Mouse (Mus musculus) left cerebral cortex, adult 8-10 months (tissue): ENCODE results near the gene Gm5538. TPM values are rescaled to one million over a fixed set of nuclear protein-coding genes. Genes with fewer than 3 reads are reported as not detected.

Source experiments
- DNase-seq, 2 experiments: peaks; one replicate each; pipeline ENCODE4 v3.0.0; 2022; ENCODE audit warnings: low spot score in 2 of 2
- total RNA-seq, 4 experiments: library from RNA; stranded (reverse); gene quantifications; 2 replicates each; pipeline ENCODE4 v1.2.4; 2022

The Gm5538 gene
- not detected for total RNA-seq

GRCm38 (mm10) chr3:59729490-59729889 lies at the start of gene Gm5538:
Gene Gm5538, plus strand, starts transcription at chr3:59729790.
- no peak for DNase-seq

DNA sequence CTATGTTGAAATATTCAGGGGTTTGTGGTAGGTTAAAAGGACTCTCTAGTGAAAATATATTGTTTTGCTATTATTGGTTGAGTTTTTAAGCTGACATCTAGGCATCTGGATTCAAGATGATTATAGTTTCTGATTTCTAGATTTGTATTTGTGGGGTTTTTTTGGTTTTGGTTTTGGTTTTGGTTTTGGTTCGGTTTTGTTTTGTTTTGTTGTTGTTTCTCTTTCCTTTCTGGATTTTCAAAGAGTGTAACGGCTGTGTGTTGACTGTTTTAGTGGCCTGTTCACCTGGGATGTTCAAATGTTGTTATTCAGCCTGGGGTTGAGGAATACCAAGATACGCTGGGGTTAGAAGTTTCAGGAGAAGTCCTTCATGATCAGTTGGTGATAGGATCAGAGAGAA lies 32.2 kb upstream of the Gm5538 start:
- DNase-seq, result no peak

DNA sequence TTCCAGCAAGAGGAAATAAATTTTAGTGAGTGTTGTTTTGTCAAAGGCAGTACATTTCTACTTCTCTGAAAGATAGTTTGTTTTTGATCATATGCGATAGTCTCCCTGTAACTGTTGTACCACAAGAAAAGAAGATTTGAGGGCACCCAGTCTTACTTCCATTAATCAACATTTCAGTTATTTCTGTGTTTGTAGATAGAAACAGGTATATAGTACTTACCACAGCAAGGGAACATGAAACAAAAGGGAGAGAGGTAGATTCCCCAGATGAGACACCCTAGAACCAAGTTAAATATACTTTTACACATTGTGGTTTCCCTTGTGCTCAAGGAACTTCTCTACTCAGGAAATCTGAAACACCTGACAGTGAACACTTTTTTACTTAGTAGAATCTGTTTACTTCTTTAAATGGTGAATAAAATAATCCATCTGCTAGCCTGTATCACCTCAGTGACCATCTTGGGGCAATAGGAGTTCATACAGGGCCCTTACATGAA lies 26.9 kb upstream of the Gm5538 start:
- DNase-seq, result no peak

- no peak for DNase-seq
Observed at GRCm38 (mm10) chr3:59739866-59740265, 10.3 kb downstream of the Gm5538 start.

GRCm38 (mm10) chr3:59744181-59744580 lies 14.6 kb downstream of the Gm5538 start:
- no peak for DNase-seq

Other genes starting within 250 kb of the Gm5538 start
- not detected for gene Gm8298, start 131.3 kb downstream of the Gm5538 start, total RNA-seq
- not detected for gene C130079G13Rik, start 195.4 kb downstream of the Gm5538 start, total RNA-seq